In genomic region chr15:102105360-102105759, GRCm38 (mm10) we compare ENCODE assay signal across 8 mouse cellular contexts. TPM values are rescaled to one million over a fixed set of nuclear protein-coding genes. Genes with fewer than 3 reads are reported as not detected.
DNase-seq lines count a peak whose midpoint lies in the region; ATAC-seq and TF ChIP-seq lines count a peak whose summit lies in the region.

No protein-coding gene starts in this region.

- WGBS in cerebellum, adult 2 months = 21% methylated on average over 5 of the region's 5 CpGs
- 25% methylated on average over 5 of the region's 5 CpGs for WGBS in heart, embryonic 16.5 days
- WGBS in stomach, postnatal 0 days = 21% methylated on average over 4 of the region's 5 CpGs

- peaks cover 13% of the 10 kb centered on the region; the same call in 1 of the 2 replicates for H3K36me3 ChIP-seq in heart, embryonic 16.5 days (ENCODE audit: control insufficient read depth, insufficient read depth)
- H3K36me3 ChIP-seq in stomach, postnatal 0 days (ENCODE audit: control insufficient read depth, insufficient read depth, low read length) = peaks cover 13% of the 10 kb centered on the region; the same call in 1 of the 2 replicates

- H3K27me3 ChIP-seq in cerebellum, adult 2 months (ENCODE audit: control insufficient read depth, insufficient read depth, low read length) = no peaks in the 10 kb centered on the region
- H3K27me3 ChIP-seq in heart, embryonic 16.5 days (ENCODE audit: control insufficient read depth, insufficient read depth, low read length) = no peaks in the 10 kb centered on the region
- no peaks in the 10 kb centered on the region for H3K27me3 ChIP-seq in stomach, postnatal 0 days (ENCODE audit: control insufficient read depth, insufficient read depth, low read length)

- no peak overlapping the region for H3K27ac ChIP-seq in cerebellum, adult 2 months (ENCODE audit: insufficient read depth, low read length)
- peak overlapping the region; percentile 45 for H3K27ac ChIP-seq in heart, embryonic 16.5 days (ENCODE audit: low read length)
- H3K27ac ChIP-seq in stomach, postnatal 0 days (replicated peaks) = peak overlapping the region; percentile 5; the same call in 1 of the 2 replicates

- no peak for TF ChIP-seq CTCF in cerebellum, adult 2 months (IDR thresholded peaks at IDR 0.05; ENCODE audit: borderline replicate concordance, insufficient read depth, low read depth, low read length)
- TF ChIP-seq CTCF in stomach, postnatal 0 days (IDR thresholded peaks at IDR 0.05; ENCODE audit: low read depth) = no peak

- DNase-seq in cerebellum, adult 11 months = peak; percentile 24
- DNase-seq in cerebellum, adult 2 months = no peak
- peak; percentile 79 for DNase-seq in adrenal gland, postnatal 25 days
- peak; percentile 88 to 90 for DNase-seq in kidney, postnatal 36 days
- DNase-seq in stomach, postnatal 0 days (ENCODE audit: low spot score) = peak; percentile 81
- DNase-seq in left cerebral cortex, postnatal 25 days (ENCODE audit: low spot score in 2 of 2) = no peak
- no peak for DNase-seq in right cerebral cortex, postnatal 36 days (ENCODE audit: low spot score in 2 of 2)

- TF ChIP-seq POLR2A in cerebellum, adult 2 months (IDR thresholded peaks at IDR 0.05; ENCODE audit: borderline replicate concordance, insufficient read depth, low read length) = no peak

- peak overlapping the region; percentile 35; the same call in 1 of the 2 replicates for H3K9ac ChIP-seq in heart, embryonic 16.5 days (ENCODE audit: low read length)
- no peak overlapping the region for H3K9ac ChIP-seq in stomach, postnatal 0 days (ENCODE audit: low read length)

- no peaks in the 10 kb centered on the region for H3K9me3 ChIP-seq in heart, embryonic 16.5 days (replicated peaks; ENCODE audit: control insufficient read depth, low read length)
- no peaks in the 10 kb centered on the region for H3K9me3 ChIP-seq in stomach, postnatal 0 days (ENCODE audit: control insufficient read depth, low read length)

- no peak for TF ChIP-seq EP300 in stomach, postnatal 0 days (optimal IDR thresholded peaks at IDR 0.05)

- peaks cover 21% of the 10 kb centered on the region for H3K4me1 ChIP-seq in cerebellum, adult 2 months (ENCODE audit: control insufficient read depth, insufficient read depth, low read length)
- H3K4me1 ChIP-seq in heart, embryonic 16.5 days (ENCODE audit: control insufficient read depth, insufficient read depth, low read length) = peaks cover 85% of the 10 kb centered on the region
- peaks cover 20% of the 10 kb centered on the region for H3K4me1 ChIP-seq in stomach, postnatal 0 days (replicated peaks; ENCODE audit: control insufficient read depth, insufficient read depth)

- H3K4me2 ChIP-seq in heart, embryonic 16.5 days (ENCODE audit: low read depth, low read length) = peak overlapping the region; percentile 97
- no peak overlapping the region for H3K4me2 ChIP-seq in stomach, postnatal 0 days (replicated peaks; ENCODE audit: low read depth)

- intact Hi-C loops in left cerebral cortex, postnatal 25 days (cut with DNase I) = loop anchor here (5.0 kb wide), 2 partner anchors 42 to 117 kb away; no protein-coding TSS in a partner anchor

- no peak overlapping the region for H3K4me3 ChIP-seq in cerebellum, adult 2 months (replicated peaks; ENCODE audit: insufficient read depth, low read depth, low read length)
- H3K4me3 ChIP-seq in heart, embryonic 16.5 days (ENCODE audit: low read length) = peak overlapping the region; percentile 7; the same call in 1 of the 2 replicates
- no peak overlapping the region for H3K4me3 ChIP-seq in stomach, postnatal 0 days (ENCODE audit: low read depth, low read length)

- ATAC-seq in heart, embryonic 16.5 days (replicated peaks; ENCODE audit: extremely low read depth, insufficient read depth, low FRiP score) = no peak
- ATAC-seq in stomach, postnatal 0 days (ENCODE audit: low FRiP score, low TSS enrichment) = 0 out of 2 replicates have a peak, but pooled peaks have one; percentile 8

RNA-seq across cellular contexts. Expression of gene Tns2, which starts 5.1 kb away (rescaled TPM):
- 33.6 and 33.7 TPM in 2 replicates for polyA plus RNA-seq in cerebellum, adult 2 months (2012; rRNA removed)
- total RNA-seq in adrenal gland, postnatal 25 days (2021) = 75.2 and 78.7 TPM in 2 replicates
- 33.2 and 35.1 TPM in 2 replicates for polyA plus RNA-seq in heart, embryonic 16.5 days (2015; fragmentation: Nextera tagmentation; extraction: Ambion mirVana)
- 11.9 and 15.5 TPM in 2 replicates for polyA plus RNA-seq in stomach, postnatal 0 days (2015; fragmentation: Nextera tagmentation; extraction: Ambion mirVana)
- 10 to 100 TPM; 11.8 to 19.1 TPM for total RNA-seq in left cerebral cortex, postnatal 25 days (2021)

RNA-seq across cellular contexts. Expression of gene Spryd3, which starts 30.7 kb away (rescaled TPM):
- 159 and 161 TPM in 2 replicates for polyA plus RNA-seq in cerebellum, adult 2 months (2012; rRNA removed)
- total RNA-seq in adrenal gland, postnatal 25 days (2021) = 29.4 and 40.3 TPM in 2 replicates
- 19.8 and 21.8 TPM in 2 replicates for polyA plus RNA-seq in heart, embryonic 16.5 days (2015; fragmentation: Nextera tagmentation; extraction: Ambion mirVana)
- 28.5 and 29.0 TPM in 2 replicates for polyA plus RNA-seq in stomach, postnatal 0 days (2015; fragmentation: Nextera tagmentation; extraction: Ambion mirVana)
- 100 to 1,000 TPM; 142 to 146 TPM for total RNA-seq in left cerebral cortex, postnatal 25 days (2021)

RNA-seq across cellular contexts. Expression of gene Eif4b, which starts 31.8 kb away (rescaled TPM):
- polyA plus RNA-seq in cerebellum, adult 2 months (2012; rRNA removed) = 114 TPM in 2 replicates
- total RNA-seq in adrenal gland, postnatal 25 days (2021) = 244 and 270 TPM in 2 replicates
- 71.5 and 75.0 TPM in 2 replicates for polyA plus RNA-seq in heart, embryonic 16.5 days (2015; fragmentation: Nextera tagmentation; extraction: Ambion mirVana)
- 46.5 and 48.4 TPM in 2 replicates for polyA plus RNA-seq in stomach, postnatal 0 days (2015; fragmentation: Nextera tagmentation; extraction: Ambion mirVana)
- total RNA-seq in left cerebral cortex, postnatal 25 days (2021) = 100 to 1,000 TPM; 157 to 161 TPM

RNA-seq across cellular contexts. Expression of gene Igfbp6, which starts 38.8 kb away (rescaled TPM):
- polyA plus RNA-seq in cerebellum, adult 2 months (2012; rRNA removed) = 15.0 and 18.7 TPM in 2 replicates
- total RNA-seq in adrenal gland, postnatal 25 days (2021) = 17.1 and 17.2 TPM in 2 replicates
- 11.9 and 15.0 TPM in 2 replicates for polyA plus RNA-seq in heart, embryonic 16.5 days (2015; fragmentation: Nextera tagmentation; extraction: Ambion mirVana)
- 30.6 and 39.5 TPM in 2 replicates for polyA plus RNA-seq in stomach, postnatal 0 days (2015; fragmentation: Nextera tagmentation; extraction: Ambion mirVana)
- 10 to 100 TPM; 36.5 to 43.1 TPM for total RNA-seq in left cerebral cortex, postnatal 25 days (2021)

RNA-seq across cellular contexts. Expression of gene Soat2, which starts 45.0 kb away (rescaled TPM):
- 0.08 TPM in 1 of 2 replicates, not detected in the other for polyA plus RNA-seq in cerebellum, adult 2 months (2012; rRNA removed)
- total RNA-seq in adrenal gland, postnatal 25 days (2021) = 0.55 and 1.2 TPM in 2 replicates
- polyA plus RNA-seq in heart, embryonic 16.5 days (2015; fragmentation: Nextera tagmentation; extraction: Ambion mirVana) = 0.24 and 0.42 TPM in 2 replicates
- polyA plus RNA-seq in stomach, postnatal 0 days (2015; fragmentation: Nextera tagmentation; extraction: Ambion mirVana) = 5.9 and 6.0 TPM in 2 replicates
- under 1 TPM in 1 of 2 experiments, not detected in 1; 0.14 TPM for total RNA-seq in left cerebral cortex, postnatal 25 days (2021)

Comparison
In these comparisons a context has a peak if more than half of its experiments do, and no peak if none do; other contexts are left out.
1. DNase-seq: peak in cerebellum, adult 11 months (single experiment), adrenal gland, postnatal 25 days (single experiment), kidney, postnatal 36 days (2 of 2) and stomach, postnatal 0 days (single experiment); none in cerebellum, adult 2 months (0 of 2), left cerebral cortex, postnatal 25 days (0 of 2) and right cerebral cortex, postnatal 36 days (0 of 2).